Mouse (Mus musculus) limb, embryonic 10.5 days (tissue): ENCODE data around the gene Plxna4. TPM values are rescaled to one million over a fixed set of nuclear protein-coding genes. Genes with fewer than 3 reads are reported as not detected.

Source experiments
- DNase-seq: peaks from one replicate; pipeline ENCODE4 v3.0.0-alpha.2; 2017; ENCODE audit warnings: low spot score
- H3K27ac ChIP-seq: fragments of 300-500 bp; sonication (generic); 2 replicates; pipeline ENCODE4 v1.5.1; 2016; ENCODE audit warnings: mild to moderate bottlenecking
- H3K27me3 ChIP-seq: fragments of 300-500 bp; sonication (generic); 2 replicates; pipeline ENCODE4 v1.6.1; 2016; ENCODE audit warnings: low read depth, mild to moderate bottlenecking; ENCODE audit not compliant: poor library complexity, severe bottlenecking
- H3K36me3 ChIP-seq: fragments of 300-500 bp; sonication (generic); 2 replicates; pipeline ENCODE4 v1.6.1; 2016; ENCODE audit warnings: mild to moderate bottlenecking, moderate library complexity
- H3K4me1 ChIP-seq: fragments of 300-500 bp; sonication (generic); 2 replicates; pipeline ENCODE4 v1.6.1; 2016
- H3K4me3 ChIP-seq: fragments of 300-500 bp; sonication (generic); 2 replicates; pipeline ENCODE4 v1.5.1; 2016; ENCODE audit warnings: mild to moderate bottlenecking, moderate library complexity
- H3K9me3 ChIP-seq: fragments of 300-500 bp; sonication (generic); replicated peaks from 2 replicates; pipeline ENCODE4 v1.6.1; 2016; ENCODE audit warnings: mild to moderate bottlenecking
- WGBS: fragments of 180-500 bp; shearing (Covaris S2); methylation state at CpG from one replicate; pipeline ENCODE4 v1.1.7; 2016; 5-methylcytosine and 5-hydroxymethylcytosine counted together
- polyA plus RNA-seq: library from polyadenylated mRNA; unstranded; fragments of >200 nt; fragmentation: Nextera tagmentation; extraction: Ambion mirVana; gene quantifications from 2 replicates; pipeline ENCODE4 v1.2.1, GENCODE M21; 2016

The Plxna4 gene
- polyA plus RNA-seq, 1 experiment from 2014 or later, result 1.9 TPM

DNA sequence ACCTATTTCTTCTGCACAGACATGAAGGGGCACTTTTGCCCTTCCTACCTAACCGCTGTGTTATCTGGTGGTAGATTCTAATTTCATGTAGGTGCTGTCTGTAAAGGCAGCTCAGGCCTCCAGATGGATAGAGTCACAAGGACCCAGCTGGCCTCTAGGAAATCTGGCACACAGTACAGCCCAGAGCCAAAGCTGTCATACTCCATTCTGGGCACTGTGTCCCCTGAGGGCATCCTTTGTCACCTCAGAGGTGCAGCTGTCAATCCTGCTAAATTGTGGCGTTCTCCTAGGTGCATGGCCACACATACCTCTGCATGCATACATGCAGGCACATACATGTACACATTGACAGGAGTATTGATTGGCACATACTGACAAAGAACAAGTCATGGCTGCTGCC is 394.9 kb downstream of the Plxna4 start:
- Histone ChIP-seq H3K9me3 (no peaks in the 10 kb centered on the region), H3K4me1 (peaks cover 11% of the 10 kb centered on the region; the same call in 1 of the 2 replicates), H3K4me3 (no peak overlapping the region), H3K27ac (no peak overlapping the region), H3K36me3 (no peaks in the 10 kb centered on the region), H3K27me3 (no peaks in the 10 kb centered on the region)
- DNase-seq, result no peak
- WGBS, result 89% methylated on average over 2 of the region's 2 CpGs

DNA sequence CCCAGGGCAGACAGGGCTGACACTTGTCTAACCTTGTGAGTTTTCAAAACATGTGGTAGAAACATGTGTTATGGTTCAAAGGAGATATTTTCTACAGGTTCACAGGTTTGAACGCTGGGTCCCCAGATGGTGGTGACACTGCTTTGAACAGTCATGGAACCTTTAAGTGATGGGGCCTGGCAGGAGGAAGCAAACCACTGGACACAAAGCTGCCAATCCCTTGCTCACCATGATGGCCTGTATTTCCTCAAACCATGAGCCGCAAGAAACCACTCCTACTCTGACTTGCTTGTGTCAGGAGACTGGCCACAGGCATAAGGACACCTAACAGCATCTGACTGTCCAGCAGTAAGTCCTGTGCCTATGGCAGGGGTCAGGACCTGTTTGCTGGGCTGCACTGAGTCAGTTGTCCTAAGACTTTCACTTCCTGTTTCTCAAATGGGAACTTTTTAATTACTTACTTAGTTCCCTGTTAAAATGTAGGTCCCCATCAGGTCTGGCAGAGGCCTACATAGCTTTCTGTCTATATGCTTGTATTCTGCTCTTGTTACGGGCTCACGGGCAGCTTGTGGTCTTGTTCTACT is 403.5 kb downstream of the Plxna4 start:
- Histone ChIP-seq H3K36me3 (no peaks in the 10 kb centered on the region), H3K27ac (peak overlapping the region; percentile 32; the same call in 1 of the 2 replicates), H3K9me3 (no peaks in the 10 kb centered on the region), H3K27me3 (no peaks in the 10 kb centered on the region), H3K4me1 (peaks cover 34% of the 10 kb centered on the region), H3K4me3 (no peak overlapping the region)
- WGBS, result 91% methylated on average over 4 of the region's 4 CpGs
- no peak for DNase-seq

DNA sequence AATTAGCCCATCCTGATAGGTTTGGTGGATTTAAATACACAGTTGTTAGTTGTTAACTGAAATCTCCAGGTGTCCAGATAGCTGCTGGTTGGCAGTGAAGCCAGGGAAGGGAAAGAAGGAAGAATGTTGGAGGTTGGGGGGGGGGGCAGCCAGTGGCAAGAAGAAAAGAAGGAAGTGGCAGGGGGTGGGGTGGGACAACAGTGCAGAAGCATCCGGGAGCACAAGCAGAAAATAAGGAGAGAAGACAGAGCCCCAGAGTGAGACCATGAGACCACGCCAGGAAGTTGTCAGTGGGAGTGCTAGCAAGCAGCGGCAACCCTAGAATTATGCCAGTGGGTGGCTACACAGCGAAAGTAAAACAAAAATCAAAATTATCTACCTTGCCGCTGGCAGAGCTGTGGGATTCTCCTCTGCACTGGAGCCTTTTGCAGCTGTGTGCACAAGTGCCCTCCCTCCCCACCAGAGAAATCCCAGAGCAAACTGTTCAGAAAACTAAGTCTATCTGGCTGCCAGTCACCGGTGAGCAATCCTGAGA is 404.3 kb downstream of the Plxna4 start:
- Histone ChIP-seq H3K9me3 (no peaks in the 10 kb centered on the region), H3K4me3 (no peak overlapping the region), H3K27me3 (no peaks in the 10 kb centered on the region), H3K36me3 (no peaks in the 10 kb centered on the region), H3K4me1 (peaks cover 42% of the 10 kb centered on the region), H3K27ac (peak overlapping the region; percentile 32)
- no peak for DNase-seq
- 82% methylated on average over 6 of the region's 6 CpGs for WGBS

DNA sequence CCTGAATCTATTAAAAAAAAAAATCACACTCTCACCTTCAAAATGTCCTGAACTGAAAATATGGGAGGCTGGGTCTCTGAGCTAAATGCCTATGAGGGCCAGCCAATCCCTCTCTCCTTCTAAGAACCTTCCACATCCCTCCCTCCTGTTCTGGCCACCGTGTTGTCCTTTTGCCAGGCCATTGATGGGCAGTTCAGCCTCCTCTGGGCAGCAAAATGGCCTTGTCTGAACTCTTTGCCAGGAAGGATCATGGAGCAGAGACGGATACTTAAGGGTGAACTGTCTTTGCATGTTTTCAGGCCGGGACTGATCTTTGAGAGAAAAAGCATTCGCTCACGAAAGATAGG is 408.0 kb downstream of the Plxna4 start:
- H3K27ac ChIP-seq, result peak overlapping the region; percentile 86
- H3K36me3 ChIP-seq, result 0 out of 2 replicates have a peak, but pooled peaks cover 3% of the 10 kb centered on the region
- peak; percentile 47 for DNase-seq
- no peaks in the 10 kb centered on the region for H3K9me3 ChIP-seq
- WGBS, result 62% methylated on average over 5 of the region's 5 CpGs
- H3K4me1 ChIP-seq, result peaks cover 50% of the 10 kb centered on the region
- H3K4me3 ChIP-seq, result no peak overlapping the region
- H3K27me3 ChIP-seq, result no peaks in the 10 kb centered on the region

DNA sequence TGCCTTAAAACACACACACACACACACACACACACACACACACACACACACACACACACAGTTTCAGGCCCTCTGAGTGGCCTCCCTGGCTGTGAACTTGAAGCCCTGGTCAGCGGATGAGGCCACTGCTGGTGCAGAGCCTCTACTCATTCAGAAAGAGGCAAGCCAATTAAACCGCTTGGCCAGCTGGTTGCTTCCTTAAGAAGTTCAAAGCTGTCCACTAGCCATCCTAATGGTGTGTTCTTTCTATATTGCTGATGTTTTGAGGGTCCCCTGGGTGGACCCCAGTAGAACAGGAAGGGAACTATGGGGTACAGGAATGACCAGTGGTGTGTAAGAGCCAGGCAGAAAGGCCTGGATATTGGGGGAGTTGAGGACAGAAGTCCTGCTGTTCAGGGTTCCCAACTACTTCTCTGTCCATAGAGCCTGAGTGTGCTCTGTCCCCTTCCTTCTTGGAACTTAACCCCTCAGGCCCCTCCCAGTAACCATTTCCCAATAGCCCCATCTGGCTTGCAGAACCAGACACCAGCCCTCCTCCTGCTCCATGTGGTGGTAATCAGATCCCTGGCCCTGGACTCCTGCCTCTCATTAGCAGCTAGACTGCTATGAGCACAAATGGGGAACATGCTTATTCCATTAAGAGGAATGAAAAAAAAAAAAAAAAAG is 408.5 kb downstream of the Plxna4 start:
- Histone ChIP-seq H3K9me3 (no peaks in the 10 kb centered on the region), H3K27me3 (no peaks in the 10 kb centered on the region), H3K36me3 (0 out of 2 replicates have a peak, but pooled peaks cover 3% of the 10 kb centered on the region), H3K4me3 (no peak overlapping the region), H3K27ac (peak overlapping the region; percentile 81), H3K4me1 (peaks cover 45% of the 10 kb centered on the region)
- WGBS, result 53% methylated on average over 2 of the region's 2 CpGs
- peak; percentile 85 for DNase-seq

DNA sequence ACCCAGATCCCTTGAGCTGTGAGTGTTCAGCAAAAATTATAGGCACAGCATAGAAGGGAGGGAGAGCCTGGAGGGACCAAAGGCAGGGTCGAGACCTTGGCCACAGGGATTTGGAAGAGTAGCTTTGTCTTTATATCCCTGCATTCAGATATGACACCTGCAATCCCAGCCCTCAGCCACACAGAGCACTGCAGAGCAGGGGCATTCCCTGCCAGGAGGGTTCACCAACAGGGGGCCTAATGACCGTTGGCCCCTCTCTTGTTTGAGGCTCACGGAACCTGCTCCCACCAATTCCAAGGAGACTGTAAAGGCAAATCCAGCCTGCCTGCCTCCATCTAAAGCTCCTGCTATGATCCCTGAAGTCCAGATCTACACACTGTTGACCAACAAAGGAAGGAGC is 410.1 kb downstream of the Plxna4 start:
- 0 out of 2 replicates have a peak, but pooled peaks cover 3% of the 10 kb centered on the region for H3K36me3 ChIP-seq
- peaks cover 32% of the 10 kb centered on the region for H3K4me1 ChIP-seq
- peak overlapping the region; percentile 57; the same call in 1 of the 2 replicates for H3K27ac ChIP-seq
- no peak for DNase-seq
- 84% methylated on average over 3 of the region's 3 CpGs for WGBS
- H3K9me3 ChIP-seq, result no peaks in the 10 kb centered on the region
- no peak overlapping the region for H3K4me3 ChIP-seq
- no peaks in the 10 kb centered on the region for H3K27me3 ChIP-seq

DNA sequence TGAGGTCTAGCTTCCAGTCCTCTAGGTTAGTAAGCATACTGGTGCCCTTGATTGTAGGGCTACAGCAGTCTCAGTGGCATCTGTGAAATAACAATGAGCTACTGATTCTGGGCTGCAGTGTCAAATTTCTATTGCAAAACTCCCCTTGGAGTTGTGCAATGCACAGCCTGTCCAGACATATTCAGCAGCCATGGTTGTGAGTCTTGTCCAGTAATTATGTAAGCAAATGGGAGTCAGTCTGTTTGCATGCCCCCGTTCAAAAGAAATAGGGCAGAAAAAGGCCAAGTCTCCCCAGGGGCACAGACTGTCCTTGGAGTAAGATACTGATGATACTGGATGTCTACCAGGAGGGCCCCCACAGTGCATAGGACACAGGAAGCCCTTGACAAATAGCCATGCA is 420.3 kb downstream of the Plxna4 start:
- Histone ChIP-seq H3K4me3 (no peak overlapping the region), H3K27ac (0 out of 2 replicates have a peak overlapping the region, but pooled peaks have one; percentile 61), H3K9me3 (no peaks in the 10 kb centered on the region), H3K4me1 (peaks cover 13% of the 10 kb centered on the region), H3K36me3 (no peaks in the 10 kb centered on the region), H3K27me3 (no peaks in the 10 kb centered on the region)
- WGBS, result 77% methylated on average over 1 of the region's 1 CpGs
- no peak for DNase-seq

DNA sequence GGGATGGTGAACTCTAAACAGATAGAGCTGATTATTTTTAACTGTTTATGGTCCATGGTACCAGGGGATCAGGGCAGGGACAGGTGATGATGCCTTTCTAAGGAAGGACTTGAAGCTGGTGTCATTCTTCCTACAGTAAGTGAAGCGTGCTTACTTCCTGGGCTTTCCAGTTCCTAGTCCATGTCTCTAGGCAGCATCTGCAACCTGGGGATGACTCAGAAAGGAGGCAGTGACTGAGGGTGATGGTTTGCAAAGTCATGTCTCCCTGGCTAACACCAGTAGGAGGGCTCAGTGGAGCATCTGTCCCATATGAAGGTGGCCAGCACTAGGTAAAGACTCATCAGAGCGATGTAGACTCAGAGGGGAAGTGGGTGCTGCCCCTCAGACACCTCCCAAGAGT is 427.6 kb downstream of the Plxna4 start:
- Histone ChIP-seq H3K27me3 (no peaks in the 10 kb centered on the region), H3K4me3 (no peak overlapping the region), H3K36me3 (no peaks in the 10 kb centered on the region), H3K27ac (no peak overlapping the region), H3K9me3 (no peaks in the 10 kb centered on the region), H3K4me1 (0 out of 2 replicates have a peak, but pooled peaks cover 3% of the 10 kb centered on the region)
- DNase-seq, result no peak
- 80% methylated on average over 2 of the region's 2 CpGs for WGBS

DNA sequence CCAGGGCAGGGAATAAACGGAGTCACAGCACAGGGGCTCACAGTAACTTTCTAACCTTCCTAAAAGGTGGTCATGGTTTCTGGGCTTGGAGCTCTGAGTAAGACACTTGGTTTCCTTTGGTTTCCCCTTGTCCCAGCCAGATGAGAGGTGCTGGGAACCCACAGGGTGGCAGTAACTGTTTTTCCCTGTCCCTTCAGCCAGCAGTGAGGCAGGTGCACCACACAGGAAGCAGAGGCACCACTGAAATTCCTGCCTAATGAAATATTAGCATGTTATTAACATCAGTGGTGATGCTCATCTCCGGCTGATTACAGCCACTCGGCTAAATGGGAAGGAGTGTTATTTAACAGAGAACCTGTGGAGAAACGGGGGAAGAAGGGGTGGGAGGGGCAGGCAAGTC is 428.1 kb downstream of the Plxna4 start:
- 0 out of 2 replicates have a peak, but pooled peaks cover 3% of the 10 kb centered on the region for H3K4me1 ChIP-seq
- no peaks in the 10 kb centered on the region for H3K36me3 ChIP-seq
- H3K4me3 ChIP-seq, result no peak overlapping the region
- no peaks in the 10 kb centered on the region for H3K9me3 ChIP-seq
- 37% methylated on average over 4 of the region's 4 CpGs for WGBS
- H3K27me3 ChIP-seq, result no peaks in the 10 kb centered on the region
- no peak overlapping the region for H3K27ac ChIP-seq
- DNase-seq, result no peak

DNA sequence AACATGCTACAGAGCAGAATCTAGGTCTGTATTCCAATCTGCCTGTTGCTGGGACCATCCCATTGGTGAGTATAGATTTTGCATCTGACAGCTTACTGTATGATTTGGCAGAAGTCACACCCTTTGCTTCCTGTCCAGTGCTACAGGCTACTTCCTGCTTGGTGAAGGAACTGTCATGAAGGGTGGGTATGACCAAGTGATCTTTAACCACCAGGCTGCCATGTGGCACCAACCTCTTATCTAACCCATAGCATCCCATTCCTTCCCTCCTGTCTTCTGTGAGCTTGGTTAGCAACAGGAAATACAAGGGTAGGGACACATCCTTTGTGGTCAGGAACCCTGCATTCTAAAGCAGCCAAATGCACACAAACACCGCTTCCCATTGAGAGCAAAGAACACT is 429.6 kb downstream of the Plxna4 start:
- Histone ChIP-seq H3K4me1 (0 out of 2 replicates have a peak, but pooled peaks cover 3% of the 10 kb centered on the region), H3K27me3 (no peaks in the 10 kb centered on the region), H3K4me3 (no peak overlapping the region), H3K36me3 (no peaks in the 10 kb centered on the region), H3K9me3 (no peaks in the 10 kb centered on the region), H3K27ac (no peak overlapping the region)
- no peak for DNase-seq
- 94% methylated on average over 1 of the region's 1 CpGs for WGBS

DNA sequence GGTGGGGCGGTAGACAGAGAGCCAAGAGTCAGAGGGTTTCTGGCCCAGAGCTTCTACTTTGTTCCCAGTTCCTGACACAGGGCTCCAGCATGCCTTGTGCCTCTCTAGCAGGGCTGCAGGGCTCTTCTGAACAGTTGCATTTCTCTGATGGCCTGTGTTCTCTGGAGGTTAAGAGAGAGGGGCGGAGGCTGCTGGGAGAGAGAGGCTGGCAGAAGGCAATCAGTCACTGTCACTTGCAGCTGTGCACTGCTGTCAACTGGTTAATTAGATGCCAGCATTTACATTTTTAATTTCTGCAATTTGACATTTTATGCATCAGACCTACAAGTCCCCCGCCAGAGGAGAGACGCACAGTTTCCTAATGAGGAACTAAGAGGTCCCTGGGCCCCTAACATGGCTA is 434.8 kb downstream of the Plxna4 start:
- Histone ChIP-seq H3K9me3 (no peaks in the 10 kb centered on the region), H3K27me3 (no peaks in the 10 kb centered on the region), H3K4me1 (no peaks in the 10 kb centered on the region), H3K27ac (no peak overlapping the region), H3K36me3 (no peaks in the 10 kb centered on the region), H3K4me3 (no peak overlapping the region)
- DNase-seq, result no peak
- WGBS, result 83% methylated on average over 4 of the region's 4 CpGs

DNA sequence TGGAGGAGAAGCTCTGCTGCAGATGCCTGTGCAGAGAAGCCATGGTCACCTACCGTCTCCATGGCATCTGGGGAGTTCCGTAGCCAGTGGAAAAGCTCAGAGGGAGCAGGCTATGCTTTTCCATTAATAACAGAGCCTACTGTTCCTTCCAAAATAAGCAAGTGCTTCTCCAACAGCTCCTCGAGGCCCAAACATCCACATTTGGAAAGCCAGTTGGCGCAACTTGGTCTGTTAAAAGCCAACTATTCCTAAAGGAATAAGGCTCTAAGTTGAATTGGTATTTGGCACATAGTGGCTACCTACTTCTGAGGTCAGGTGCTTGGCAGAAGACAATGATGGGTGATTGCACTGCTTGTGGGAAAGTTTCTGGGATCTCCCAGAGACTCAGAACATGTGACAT is 437.2 kb downstream of the Plxna4 start:
- no peaks in the 10 kb centered on the region for H3K36me3 ChIP-seq
- H3K4me1 ChIP-seq, result no peaks in the 10 kb centered on the region
- no peaks in the 10 kb centered on the region for H3K27me3 ChIP-seq
- H3K9me3 ChIP-seq, result no peaks in the 10 kb centered on the region
- H3K27ac ChIP-seq, result no peak overlapping the region
- WGBS, result 91% methylated on average over 4 of the region's 4 CpGs
- DNase-seq, result no peak
- no peak overlapping the region for H3K4me3 ChIP-seq

DNA sequence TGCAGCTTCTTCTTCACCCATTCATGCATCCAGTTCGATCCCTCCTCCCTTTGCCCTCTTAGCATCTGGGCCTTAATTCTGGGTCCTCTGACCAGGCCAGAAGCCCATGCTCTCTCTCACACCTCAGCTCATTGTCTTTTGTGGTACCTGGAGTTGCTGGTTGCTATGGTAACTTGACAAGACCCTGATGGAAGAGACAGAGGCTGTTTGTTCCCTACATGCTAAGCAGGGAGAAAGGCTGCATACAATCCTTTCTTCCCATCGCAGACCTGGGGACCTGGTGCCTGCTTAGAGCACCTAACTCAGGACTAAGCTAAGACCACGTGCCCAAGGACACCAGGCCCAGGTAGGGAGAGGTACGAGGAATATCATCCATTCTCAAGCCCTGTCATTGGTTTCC is 443.2 kb downstream of the Plxna4 start:
- no peaks in the 10 kb centered on the region for H3K4me1 ChIP-seq
- H3K4me3 ChIP-seq, result no peak overlapping the region
- no peaks in the 10 kb centered on the region for H3K36me3 ChIP-seq
- DNase-seq, result no peak
- WGBS, result 83% methylated on average over 4 of the region's 4 CpGs
- no peak overlapping the region for H3K27ac ChIP-seq
- no peaks in the 10 kb centered on the region for H3K9me3 ChIP-seq
- no peaks in the 10 kb centered on the region for H3K27me3 ChIP-seq
